ENCODE assay signal across 31 mouse cellular contexts in genomic region chr19:29399786-29400185, GRCm38 (mm10). TPM values are rescaled to one million over a fixed set of nuclear protein-coding genes. Genes with fewer than 3 reads are reported as not detected.
DNase-seq lines count a peak whose midpoint lies in the region; ATAC-seq lines count a peak whose summit lies in the region.
"Had no signal": no experiment of that assay in that cellular context is flagged by ENCODE, and none has a peak within 500 bp of the region (broad histone marks: within the 10 kb centered on the region; RNA-seq: fewer than 3 reads in every experiment).

No protein-coding gene starts in this region.

- no peaks in the 10 kb centered on the region for H3K36me3 ChIP-seq in liver, embryonic 13.5 days
- H3K36me3 ChIP-seq in liver, embryonic 11.5 days (ENCODE audit: control insufficient read depth, insufficient read depth, low read length): no peaks in the 10 kb centered on the region
- no peaks in the 10 kb centered on the region for H3K36me3 ChIP-seq in kidney, embryonic 15.5 days
- H3K36me3 ChIP-seq: embryonic facial prominence, embryonic 12.5 days; embryonic facial prominence, embryonic 15.5 days; hindbrain, embryonic 10.5 days; hindbrain, embryonic 13.5 days had no signal

- ATAC-seq in liver, embryonic 13.5 days (ENCODE audit: low read depth): no peak
- ATAC-seq in liver, embryonic 11.5 days (replicated peaks; ENCODE audit: low FRiP score): no peak
- peak; percentile 56 for ATAC-seq in megakaryocyte, adult 5-6 weeks (ENCODE audit: poor library complexity, severe bottlenecking)
- ATAC-seq in kidney, embryonic 15.5 days (replicated peaks; ENCODE audit: low FRiP score): no peak
- ATAC-seq: forebrain, embryonic 14.5 days; forebrain, postnatal 0 days; hindbrain, embryonic 16.5 days had no signal

- H3K4me1 ChIP-seq in liver, embryonic 13.5 days (replicated peaks): peaks cover 12% of the 10 kb centered on the region
- H3K4me1 ChIP-seq in liver, embryonic 11.5 days (replicated peaks; ENCODE audit: control insufficient read depth, insufficient read depth, low read length): peaks cover 3% of the 10 kb centered on the region; the same call in 1 of the 2 replicates
- H3K4me1 ChIP-seq in kidney, embryonic 15.5 days: no peaks in the 10 kb centered on the region
- H3K4me1 ChIP-seq: embryonic facial prominence, embryonic 12.5 days had no signal

- H3K4me2 ChIP-seq in liver, embryonic 13.5 days: 0 out of 2 replicates have a peak overlapping the region, but pooled peaks have one; percentile 15
- H3K4me2 ChIP-seq in liver, embryonic 11.5 days: no peak overlapping the region; the same call in 1 of the 2 replicates
- no peak overlapping the region for H3K4me2 ChIP-seq in kidney, embryonic 15.5 days
- H3K4me2 ChIP-seq: embryonic facial prominence, embryonic 12.5 days; embryonic facial prominence, embryonic 15.5 days; heart, embryonic 11.5 days; hindbrain, embryonic 13.5 days had no signal

- no peaks in the 10 kb centered on the region for H3K9me3 ChIP-seq in liver, embryonic 13.5 days (replicated peaks)
- H3K9me3 ChIP-seq in liver, embryonic 11.5 days (ENCODE audit: control insufficient read depth, low read length): no peaks in the 10 kb centered on the region
- peaks cover 6% of the 10 kb centered on the region; the same call in 1 of the 2 replicates for H3K9me3 ChIP-seq in kidney, embryonic 15.5 days (replicated peaks)
- H3K9me3 ChIP-seq: embryonic facial prominence, embryonic 12.5 days; embryonic facial prominence, embryonic 15.5 days had no signal

- no peak overlapping the region for H3K9ac ChIP-seq in liver, embryonic 13.5 days
- H3K9ac ChIP-seq in liver, embryonic 11.5 days (ENCODE audit: low read depth, low read length): no peak overlapping the region
- H3K9ac ChIP-seq in kidney, embryonic 15.5 days: no peak overlapping the region
- H3K9ac ChIP-seq: embryonic facial prominence, embryonic 12.5 days; embryonic facial prominence, embryonic 15.5 days; forebrain, postnatal 0 days; hindbrain, embryonic 13.5 days had no signal

- H3K4me3 ChIP-seq in liver, embryonic 13.5 days (replicated peaks): no peak overlapping the region
- no peak overlapping the region for H3K4me3 ChIP-seq in liver, embryonic 11.5 days (ENCODE audit: low read depth, low read length)
- no peak overlapping the region for H3K4me3 ChIP-seq in kidney, embryonic 15.5 days (replicated peaks)
- H3K4me3 ChIP-seq: embryonic facial prominence, embryonic 12.5 days; embryonic facial prominence, embryonic 15.5 days; gastrocnemius, adult 2 months; hindbrain, embryonic 10.5 days; hindbrain, embryonic 13.5 days had no signal

- no peaks in the 10 kb centered on the region for H3K27me3 ChIP-seq in liver, embryonic 13.5 days
- H3K27me3 ChIP-seq in liver, embryonic 11.5 days (replicated peaks; ENCODE audit: control insufficient read depth, insufficient read depth, low read length): no peaks in the 10 kb centered on the region
- H3K27me3 ChIP-seq in kidney, embryonic 15.5 days: no peaks in the 10 kb centered on the region
- H3K27me3 ChIP-seq: embryonic facial prominence, embryonic 12.5 days; embryonic facial prominence, embryonic 15.5 days; hindbrain, embryonic 13.5 days had no signal

- WGBS in liver, embryonic 13.5 days (ENCODE audit: insufficient replicate concordance): 43% methylated on average over 4 of the region's 4 CpGs
- whole genome bisulfite sequencing in liver, embryonic 11.5 days: 62% methylated on average over 4 of the region's 4 CpGs
- 91% methylated on average over 4 of the region's 4 CpGs for WGBS in kidney, embryonic 15.5 days

- DNase-seq in heart, adult 11 months: peak; percentile 25
- no peak for DNase-seq in heart, postnatal 36 days
- no peak for DNase-seq in liver, embryonic 13.5 days
- no peak for DNase-seq in liver, embryonic 11.5 days (ENCODE audit: low spot score)
- no peak for DNase-seq in layer of hippocampus, adult 18-20 months (ENCODE audit: low spot score in 2 of 2)
- DNase-seq: adrenal gland, adult 2 months; adrenal gland, postnatal 14 days; cerebellum, adult 11 months; cerebellum, adult 2 months; cerebellum, adult 9-11 months; cerebellum, postnatal 25 days; forebrain, postnatal 0 days; gastrocnemius, adult 2 months; gastrocnemius, postnatal 14 days; heart, adult 18-20 months had no signal

- H3K27ac ChIP-seq in liver, embryonic 13.5 days: no peak overlapping the region
- no peak overlapping the region for H3K27ac ChIP-seq in liver, embryonic 11.5 days (ENCODE audit: low read depth, low read length)
- H3K27ac ChIP-seq in kidney, embryonic 15.5 days: no peak overlapping the region
- H3K27ac ChIP-seq: embryonic facial prominence, embryonic 12.5 days; embryonic facial prominence, embryonic 15.5 days; gastrocnemius, adult 2 months; hindbrain, embryonic 10.5 days; hindbrain, embryonic 13.5 days had no signal

- intact Hi-C loops in heart, postnatal 36 days (cut with DNase I): no loop called here

RNA-seq across cellular contexts. Expression of gene Pdcd1lg2, which starts 10.9 kb away (rescaled TPM):
- total RNA-seq in heart, postnatal 36 days (2021): not detected
- 0.06 TPM in 1 of 2 replicates, not detected in the other for polyA plus RNA-seq in liver, embryonic 13.5 days (2015; fragmentation: Nextera tagmentation; extraction: Ambion mirVana)
- polyA plus RNA-seq in liver, embryonic 11.5 days (2014; fragmentation: Nextera tagmentation; extraction: Ambion mirVana): not detected in 2 replicates
- 0.75 TPM in 1 of 2 replicates, not detected in the other for total RNA-seq in megakaryocyte, adult 5-6 weeks (2015)
- total RNA-seq in megakaryocyte, adult 5-6 weeks (2017): 0.44 and 1.8 TPM in 2 replicates
- not detected in 2 replicates for polyA plus RNA-seq in kidney, embryonic 15.5 days (2015; fragmentation: Nextera tagmentation; extraction: Ambion mirVana)
- total RNA-seq in layer of hippocampus, adult 18-20 months (2021): not detected
- total RNA-seq: adrenal gland, adult 2 months; adrenal gland, postnatal 14 days; adrenal gland, postnatal 4 days; ES-E14; gastrocnemius, adult 2 months; gastrocnemius, postnatal 14 days; gastrocnemius, postnatal 4 days; heart, postnatal 25 days had no signal
- polyA plus RNA-seq: adrenal gland, adult 2 months; cerebellum, adult 2 months; embryonic facial prominence, embryonic 15.5 days; forebrain, embryonic 11.5 days; forebrain, embryonic 14.5 days; forebrain, postnatal 0 days; heart, embryonic 11.5 days; heart, embryonic 14.5 days; heart, postnatal 0 days; hindbrain, embryonic 10.5 days; hindbrain, embryonic 13.5 days had no signal

RNA-seq across cellular contexts. Expression of gene Cd274, which starts 32.5 kb away (rescaled TPM):
- total RNA-seq in heart, postnatal 36 days (2021): 1 to 10 TPM; 2.3 to 3.3 TPM
- 0.16 and 0.31 TPM in 2 replicates for polyA plus RNA-seq in liver, embryonic 13.5 days (2015; fragmentation: Nextera tagmentation; extraction: Ambion mirVana)
- 0.43 and 0.86 TPM in 2 replicates for polyA plus RNA-seq in liver, embryonic 11.5 days (2014; fragmentation: Nextera tagmentation; extraction: Ambion mirVana)
- total RNA-seq in megakaryocyte, adult 5-6 weeks (2015): 4.1 and 5.6 TPM in 2 replicates
- total RNA-seq in megakaryocyte, adult 5-6 weeks (2017): 2.6 and 2.9 TPM in 2 replicates
- polyA plus RNA-seq in kidney, embryonic 15.5 days (2015; fragmentation: Nextera tagmentation; extraction: Ambion mirVana): 0.16 and 0.28 TPM in 2 replicates
- total RNA-seq in layer of hippocampus, adult 18-20 months (2021): 1 to 10 TPM; 1.2 TPM

RNA-seq across cellular contexts. Expression of gene Plgrkt, which starts 32.6 kb away (rescaled TPM):
- 10 to 100 TPM; 26.6 to 27.9 TPM for total RNA-seq in heart, postnatal 36 days (2021)
- polyA plus RNA-seq in liver, embryonic 13.5 days (2015; fragmentation: Nextera tagmentation; extraction: Ambion mirVana): 32.8 and 38.5 TPM in 2 replicates
- polyA plus RNA-seq in liver, embryonic 11.5 days (2014; fragmentation: Nextera tagmentation; extraction: Ambion mirVana): 54.0 and 56.2 TPM in 2 replicates
- 66.4 and 70.8 TPM in 2 replicates for total RNA-seq in megakaryocyte, adult 5-6 weeks (2015)
- 50.8 and 57.1 TPM in 2 replicates for total RNA-seq in megakaryocyte, adult 5-6 weeks (2017)
- 51.1 and 52.9 TPM in 2 replicates for polyA plus RNA-seq in kidney, embryonic 15.5 days (2015; fragmentation: Nextera tagmentation; extraction: Ambion mirVana)
- 10 to 100 TPM; 25.6 to 27.0 TPM for total RNA-seq in layer of hippocampus, adult 18-20 months (2021)
